Mouse (Mus musculus): ENCODE measurements at regions not wholly inside any gene's neighbourhood (a gene's known extent, or its start where the extent isn't known, plus 50 kb on each side); places are given as distances from the start of the nearest gene placed in this dataset.
A peak's percentile ranks its signal among the peaks of the same experiment; 100 is the strongest.

- DNase-seq, result no peak
Measured at GRCm38 (mm10) chr4:70844742-70845141, 309.9 kb upstream of the Megf9 start.

DNA sequence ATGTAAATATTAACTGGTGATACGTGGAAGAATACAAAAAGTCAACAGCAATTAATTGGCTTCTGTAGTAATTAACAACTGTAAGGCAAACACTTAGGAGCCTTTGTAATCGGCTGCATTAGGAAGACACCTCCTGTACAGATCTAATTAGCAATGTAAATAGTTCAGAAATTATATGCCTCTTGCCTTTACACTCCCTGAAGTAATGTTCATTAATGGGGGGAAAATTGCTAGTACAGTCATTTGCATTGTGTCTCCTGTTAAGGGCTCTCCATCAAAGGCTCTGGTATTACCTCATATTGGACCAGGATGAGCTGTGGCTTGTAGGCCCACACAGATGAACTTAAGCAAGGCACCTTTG is 276.1 kb upstream of the Megf9 start:
- DNase-seq, result no peak

DNA sequence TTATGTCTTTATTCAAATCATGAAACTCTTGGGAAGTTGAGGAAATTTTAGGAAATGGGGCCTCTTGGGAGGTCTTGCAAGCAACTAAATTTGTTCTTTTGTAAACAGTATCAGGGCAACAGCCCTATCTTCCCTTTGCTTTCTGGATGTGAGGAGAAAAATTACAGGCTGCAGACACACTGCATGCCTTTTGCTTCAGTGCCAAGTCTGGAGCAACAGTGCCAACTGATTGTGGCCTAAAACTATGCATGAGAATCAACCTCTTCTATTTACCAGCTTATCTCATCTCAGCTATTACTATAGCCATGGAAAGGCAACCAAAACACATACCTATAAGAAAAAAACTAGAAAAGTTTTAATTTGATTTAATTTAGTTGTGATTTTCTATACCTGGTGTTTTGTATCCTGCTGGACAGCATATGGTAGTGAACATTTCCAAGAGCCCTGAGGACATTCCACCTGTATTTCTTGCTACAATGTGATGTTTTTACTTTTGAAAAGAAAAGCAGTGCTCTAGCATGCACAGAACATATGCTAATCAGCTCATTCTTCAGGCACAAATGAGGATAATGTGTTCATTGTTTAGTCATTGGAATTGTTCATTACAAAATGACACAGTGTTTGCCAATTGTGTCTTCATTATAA is 275.6 kb upstream of the Megf9 start:
- no peak for DNase-seq

DNA sequence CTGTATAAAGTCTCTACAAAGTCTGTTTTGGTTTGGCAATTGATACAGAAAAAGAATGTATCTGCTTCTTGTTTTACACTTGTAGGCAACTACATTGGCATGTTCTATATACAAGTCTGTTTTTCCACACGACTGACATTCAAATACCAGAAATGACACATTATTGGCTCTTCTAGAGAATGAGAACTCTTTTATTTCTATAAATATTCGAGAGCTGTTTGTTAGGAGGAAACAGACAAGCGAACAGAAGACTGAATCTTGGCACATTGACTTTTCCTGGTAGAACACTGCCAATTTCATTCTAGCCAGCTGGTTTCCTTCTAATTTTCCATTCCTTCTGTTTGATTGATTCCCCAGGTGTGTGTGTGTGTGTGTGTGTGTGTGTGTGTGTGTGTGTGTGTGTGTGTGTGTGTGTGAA is 270.1 kb upstream of the Megf9 start:
- DNase-seq, result no peak

- no peak for DNase-seq
Measured at GRCm38 (mm10) chr4:70798483-70798882, 263.7 kb upstream of the Megf9 start.

DNA sequence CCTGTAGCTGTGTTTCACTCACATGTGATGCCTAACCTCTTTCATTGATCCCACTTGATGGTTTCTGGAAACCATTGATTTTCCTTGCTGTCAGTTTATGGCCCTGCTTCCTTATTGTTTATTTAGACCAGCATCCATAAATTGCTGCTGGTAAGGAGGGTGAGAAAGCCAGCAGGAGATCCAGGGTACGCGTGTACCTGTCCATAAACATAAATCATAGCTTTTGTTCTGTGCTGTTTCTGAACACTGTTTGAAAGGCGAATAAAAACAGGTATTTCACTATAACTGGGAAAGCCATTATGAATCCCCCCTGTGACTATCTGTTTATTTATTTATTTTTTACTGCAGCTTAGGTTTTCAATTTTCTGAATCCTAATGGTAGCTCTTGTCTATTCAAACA is 263.1 kb upstream of the Megf9 start:
- no peak for DNase-seq

DNA sequence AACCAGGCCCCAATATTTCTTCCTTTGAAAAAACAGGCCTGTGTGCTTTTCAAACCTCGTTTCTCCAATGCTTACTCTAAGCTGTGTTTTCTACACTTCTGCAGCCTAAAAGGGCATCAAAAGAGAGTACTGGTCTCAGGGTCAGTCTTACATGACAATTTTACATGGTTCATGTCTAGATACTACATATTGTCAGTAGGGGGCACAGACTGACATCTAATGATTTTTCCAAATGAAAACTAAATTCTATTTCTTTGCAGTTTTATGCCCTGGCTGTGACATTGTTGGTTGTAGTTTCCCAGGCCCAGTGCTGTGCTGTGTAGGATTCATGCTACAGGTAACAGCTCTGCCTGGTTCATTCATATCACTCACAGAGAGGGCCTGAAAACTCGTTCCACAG is 248.7 kb upstream of the Megf9 start:
- DNase-seq, result no peak

DNA sequence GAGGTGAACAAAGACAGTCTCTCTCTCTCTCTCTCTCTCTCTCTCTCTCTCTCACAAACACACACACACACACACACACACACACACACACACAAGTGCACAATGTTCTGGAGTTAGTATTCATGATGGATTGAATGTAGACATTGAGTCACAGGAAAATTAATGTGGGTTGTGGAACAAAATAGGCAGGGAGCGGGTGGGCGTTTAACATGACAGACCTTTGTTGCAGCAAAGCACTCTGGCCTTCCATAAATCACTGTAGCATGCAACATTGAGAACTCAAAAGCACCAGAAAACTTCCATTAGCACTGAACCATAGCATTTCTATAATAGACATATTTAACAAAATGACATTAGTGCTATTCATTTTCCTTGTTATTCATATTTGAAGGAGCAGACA is 246.8 kb upstream of the Megf9 start:
- DNase-seq, result no peak

GRCm38 (mm10) chr4:70776273-70776672 is 241.5 kb upstream of the Megf9 start:
- no peak for DNase-seq

DNA sequence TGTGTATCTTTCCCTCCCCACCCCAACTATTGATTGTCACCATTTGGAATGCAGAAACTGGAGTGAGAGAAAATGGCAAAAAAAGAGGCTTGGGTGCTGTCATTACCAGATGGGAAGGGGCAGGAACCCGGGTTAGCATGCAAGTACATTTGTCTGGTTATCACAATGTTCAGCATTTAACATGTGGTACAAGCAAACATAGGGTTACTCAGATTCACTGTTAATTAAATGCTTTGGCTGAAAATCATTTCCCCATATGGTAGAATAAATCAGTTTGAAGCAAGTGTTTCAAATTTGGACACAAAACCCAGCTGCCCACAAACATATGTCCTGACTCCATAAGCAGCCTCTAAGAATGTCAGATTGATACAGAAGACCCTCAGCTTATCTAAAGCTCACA is 208.6 kb upstream of the Megf9 start:
- no peak for DNase-seq

GRCm38 (mm10) chr4:70742002-70742401 is 207.2 kb upstream of the Megf9 start:
- no peak for DNase-seq

GRCm38 (mm10) chr4:70741121-70741520 is 206.3 kb upstream of the Megf9 start:
- no peak for DNase-seq

GRCm38 (mm10) chr4:70709126-70709689 is 174.4 kb upstream of the Megf9 start:
- DNase-seq, result no peak

DNA sequence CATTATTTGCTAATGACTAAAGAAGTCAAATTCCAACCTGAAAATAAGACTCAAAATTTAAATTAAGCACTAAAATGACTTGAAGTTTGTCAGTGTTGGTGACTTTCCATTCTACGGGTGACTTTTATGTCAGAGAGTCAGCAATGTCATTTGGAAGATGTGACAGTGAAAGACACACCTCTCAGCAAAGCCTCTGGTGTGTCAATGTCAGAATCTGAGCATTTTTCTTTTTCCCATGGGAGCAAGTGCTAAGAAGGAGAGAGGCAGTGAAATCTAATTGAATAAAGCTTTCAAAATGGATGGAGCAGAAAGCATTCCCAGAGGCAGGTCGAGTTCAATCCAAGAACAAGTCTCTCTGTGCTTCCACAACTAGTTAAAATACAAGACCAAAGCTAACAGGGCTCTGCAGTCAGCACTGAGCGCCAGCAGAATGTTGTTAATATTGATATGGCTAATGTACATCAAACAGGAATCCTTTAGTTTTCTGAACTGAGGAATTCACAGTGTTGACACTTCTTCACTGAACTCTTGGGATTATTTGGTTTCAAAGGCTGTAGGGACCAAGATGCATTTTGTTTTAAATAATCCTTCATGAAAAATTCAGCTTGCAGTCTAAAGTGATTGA is 170.4 kb upstream of the Megf9 start:
- DNase-seq, result no peak

GRCm38 (mm10) chr4:70700894-70701293 is 166.1 kb upstream of the Megf9 start:
- DNase-seq, result no peak

- DNase-seq, result no peak
Measured at GRCm38 (mm10) chr4:70664181-70664580, 129.4 kb upstream of the Megf9 start.

- no peak for DNase-seq
Measured at GRCm38 (mm10) chr4:70621431-70621837, 86.6 kb upstream of the Megf9 start.

DNA sequence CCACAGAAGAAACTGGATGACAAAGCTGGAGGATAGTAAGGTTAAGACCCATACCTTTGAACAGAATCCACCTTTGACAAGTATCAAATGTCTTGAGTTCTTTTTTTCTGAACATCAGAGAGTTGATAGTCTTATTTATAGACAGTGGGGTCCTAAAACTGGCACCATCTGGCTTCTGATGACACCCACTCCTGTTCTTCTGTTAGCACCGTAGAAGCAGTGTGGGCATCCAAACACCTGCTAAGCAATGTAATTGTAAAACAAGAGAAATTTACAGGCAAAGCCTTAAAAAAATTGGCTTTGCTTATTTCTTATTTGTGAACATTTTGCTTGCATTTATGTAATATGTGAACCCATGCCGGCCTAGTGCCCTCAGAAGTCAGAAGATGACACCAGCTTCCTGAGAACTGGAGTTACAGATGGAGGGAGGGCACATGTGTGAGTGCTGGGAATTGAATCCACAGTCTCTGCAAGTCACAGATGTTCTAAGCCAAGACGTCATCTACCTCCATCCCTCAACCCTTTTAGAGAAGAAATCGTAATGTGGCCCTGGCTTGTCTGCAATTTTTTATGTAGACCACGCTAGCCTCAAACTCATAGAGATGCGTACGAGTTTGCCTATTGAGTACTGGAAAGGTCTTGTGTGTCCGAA is 85.0 kb upstream of the Megf9 start:
- peak; percentile 4 for DNase-seq

- no peak for DNase-seq
Measured at GRCm38 (mm10) chr4:70615794-70616193, 81.0 kb upstream of the Megf9 start.

DNA sequence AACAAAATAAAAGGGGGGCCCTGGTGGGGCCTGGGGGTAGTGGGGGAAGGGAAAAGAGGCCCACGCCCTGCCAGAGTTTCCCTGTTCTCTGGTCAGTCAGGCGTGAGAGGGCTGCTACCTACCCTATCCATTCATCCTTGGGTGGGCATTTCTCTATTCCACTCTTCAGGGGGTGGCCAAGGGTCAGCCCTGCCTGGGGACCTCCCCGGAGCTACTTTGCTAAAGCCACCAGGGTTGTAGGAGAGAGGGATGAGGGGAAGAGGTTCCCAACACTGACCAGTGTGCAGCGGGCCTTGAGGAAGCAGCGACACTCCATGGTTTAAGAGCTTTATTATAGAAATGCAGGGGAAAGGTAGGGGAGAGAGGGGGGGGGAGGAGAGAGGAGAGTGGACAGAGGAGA is 79.6 kb upstream of the Megf9 start:
- no peak for DNase-seq

GRCm38 (mm10) chr4:70603209-70603852 is 68.5 kb upstream of the Megf9 start:
- peak; percentile 36 for DNase-seq

DNA sequence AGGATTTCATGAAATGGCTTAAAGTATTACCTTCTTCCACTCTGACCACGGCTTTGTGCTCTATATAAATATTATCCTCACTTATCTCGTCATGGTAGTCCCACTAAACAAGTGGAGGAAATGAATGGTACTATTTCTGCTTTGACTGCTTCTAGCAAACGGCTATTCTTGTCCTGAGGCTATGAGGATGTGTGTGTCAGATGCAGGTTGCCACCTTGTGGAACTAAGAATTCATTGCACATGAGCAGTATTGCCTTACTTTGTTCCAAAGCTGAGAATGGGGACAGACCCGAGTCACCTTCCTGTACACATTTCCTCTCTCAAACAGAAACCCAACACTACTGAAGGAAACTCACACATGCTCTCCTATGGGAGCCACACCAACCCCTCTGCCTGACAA is 66.5 kb upstream of the Megf9 start:
- no peak for DNase-seq
